Mouse (Mus musculus): ENCODE results near the gene Pdcd1lg2. TPM values are rescaled to one million over a fixed set of nuclear protein-coding genes. Genes with fewer than 3 reads are reported as not detected.

Gene Pdcd1lg2
- 1 to 10 TPM in 2 of 26 experiments, under 1 TPM in 11, not detected in 13; 0.33 to 1.5 (median 0.86) TPM for total RNA-seq (2018; cell fraction: chromatin; rRNA removed)
- total RNA-seq (2018; cell fraction: cytosol; rRNA removed) = under 1 TPM in 25 of 26 experiments, not detected in 1; 0.09 to 0.45 (median 0.22) TPM
- total RNA-seq (2018; cell fraction: nucleus; rRNA removed) = 1 to 10 TPM in 10 of 26 experiments, under 1 TPM in 6, not detected in 10; 0.52 to 3.2 (median 1.5) TPM
- polyA plus RNA-seq (2018) = 0.09 to 0.18 TPM in 2 of 3 replicates, not detected in the other

DNA sequence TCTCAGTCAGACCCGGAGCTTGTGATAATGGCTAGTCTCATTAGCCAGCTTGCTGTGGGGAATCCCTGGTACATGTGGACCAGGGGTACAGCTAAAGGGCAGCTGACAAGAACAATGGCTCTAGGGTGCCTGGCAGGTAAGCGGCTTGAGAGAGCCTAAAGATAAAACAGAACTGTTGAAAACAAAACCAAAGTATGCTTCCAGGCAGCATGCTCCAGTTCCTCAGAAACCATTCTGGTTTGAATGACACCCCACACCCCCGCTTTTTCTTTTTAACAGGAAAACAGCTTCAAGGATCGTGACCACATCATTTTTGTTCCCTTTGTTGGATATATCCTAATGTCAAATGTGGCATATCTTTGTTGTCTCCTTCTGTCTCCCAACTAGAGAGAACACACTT lies at the start of gene Pdcd1lg2:
TSS of gene Pdcd1lg2 (plus strand) at position 301 of the 400 bp plus-strand sequence.
- no peaks in the 10 kb centered on the region for H3K79me2 ChIP-seq (ENCODE audit: inconsistent target)
- H3K36me3 ChIP-seq (ENCODE audit: inconsistent target) = no peaks in the 10 kb centered on the region
- H3K4me3 ChIP-seq (ENCODE audit: inconsistent target) = no peak within 1 kb of the TSS
- 84% methylated on average over 4 of the region's 4 CpGs for WGBS (ENCODE audit: missing documents)
- no peak within 1 kb of the TSS for H3K27ac ChIP-seq

DNA sequence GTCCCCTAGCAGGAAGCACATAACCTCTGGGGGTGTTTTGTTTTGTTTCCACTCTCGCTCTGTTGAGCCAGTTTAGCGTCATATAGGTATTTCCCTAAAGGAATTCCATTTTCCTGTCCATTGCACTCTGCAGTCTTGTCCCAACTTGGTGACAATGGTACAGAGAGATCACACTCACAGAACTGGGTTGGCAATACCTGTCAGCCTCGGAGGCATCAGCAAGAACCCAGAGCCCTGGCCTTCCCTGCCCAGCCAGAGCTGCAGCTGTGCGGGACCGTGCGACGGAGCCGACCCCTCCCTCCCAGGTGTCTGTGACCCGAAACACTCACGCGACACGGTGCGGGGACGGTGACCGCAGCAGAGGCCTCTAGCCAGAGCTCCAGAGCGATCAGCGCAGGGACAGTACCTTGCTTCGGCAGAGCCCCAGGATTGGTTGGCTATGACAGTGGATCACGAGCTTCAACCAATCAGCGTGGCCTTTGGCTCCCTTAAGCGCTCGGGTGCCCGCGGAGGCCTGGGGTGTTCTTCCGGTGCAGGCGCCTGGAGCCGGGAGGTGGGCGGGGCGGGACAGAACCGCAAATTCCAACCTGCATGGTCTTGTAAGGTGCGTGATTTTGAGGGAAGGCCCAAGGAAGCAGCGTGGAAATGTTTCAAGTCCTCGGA lies 49.1 kb upstream of the Pdcd1lg2 start:
- Histone ChIP-seq H3K79me2 (ENCODE audit: inconsistent target) (peaks cover 28% of the 10 kb centered on the region; the same call in 1 of the 2 replicates), H3K4me3 (ENCODE audit: inconsistent target) (peak overlapping the region; percentile 52), H3K27ac (peak overlapping the region; percentile 28), H3K36me3 (ENCODE audit: inconsistent target) (peaks cover 18% of the 10 kb centered on the region)
- under 1% methylated on average over 32 of the region's 33 CpGs for WGBS (ENCODE audit: missing documents)

GRCm38 (mm10) chr19:29362173-29362930 lies 48.4 kb upstream of the Pdcd1lg2 start:
- H3K79me2 ChIP-seq (ENCODE audit: inconsistent target) = peaks cover 30% of the 10 kb centered on the region
- 52% methylated on average over 13 of the region's 13 CpGs for WGBS (ENCODE audit: missing documents)
- H3K36me3 ChIP-seq (ENCODE audit: inconsistent target) = peaks cover 12% of the 10 kb centered on the region
- no peak overlapping the region for H3K27ac ChIP-seq
- peak overlapping the region; percentile 52 for H3K4me3 ChIP-seq (ENCODE audit: inconsistent target)

- 92% methylated on average over 7 of the region's 7 CpGs for WGBS (ENCODE audit: missing documents)
- no peak overlapping the region for H3K27ac ChIP-seq
- H3K79me2 ChIP-seq (ENCODE audit: inconsistent target) = peaks cover 42% of the 10 kb centered on the region
- no peak overlapping the region for H3K4me3 ChIP-seq (ENCODE audit: inconsistent target)
- H3K36me3 ChIP-seq (ENCODE audit: inconsistent target) = peaks cover 8% of the 10 kb centered on the region
Observed at GRCm38 (mm10) chr19:29363557-29363956, 47.2 kb upstream of the Pdcd1lg2 start.

GRCm38 (mm10) chr19:29364076-29364475 lies 46.6 kb upstream of the Pdcd1lg2 start:
- WGBS (ENCODE audit: missing documents) = 73% methylated on average over 5 of the region's 5 CpGs
- peaks cover 3% of the 10 kb centered on the region for H3K36me3 ChIP-seq (ENCODE audit: inconsistent target)
- peaks cover 47% of the 10 kb centered on the region for H3K79me2 ChIP-seq (ENCODE audit: inconsistent target)
- H3K4me3 ChIP-seq (ENCODE audit: inconsistent target) = no peak overlapping the region
- H3K27ac ChIP-seq = no peak overlapping the region

DNA sequence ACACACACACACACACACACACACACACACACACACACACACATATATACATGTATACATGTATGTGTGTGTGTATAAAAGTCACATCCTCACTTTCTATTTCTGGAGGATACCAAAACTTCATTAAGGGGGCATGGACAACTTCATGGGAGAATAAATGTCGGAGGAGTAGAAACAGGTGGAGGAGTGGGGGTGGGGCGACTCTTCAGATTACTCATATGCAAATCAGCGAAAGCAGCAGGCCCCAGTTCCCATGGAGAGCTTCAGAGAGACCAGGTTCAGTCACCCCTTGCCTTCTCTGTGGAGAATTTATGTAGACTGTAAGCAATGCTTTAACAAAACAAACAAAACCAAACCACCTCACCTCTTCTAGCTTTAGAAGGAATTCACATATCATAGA lies 45.6 kb upstream of the Pdcd1lg2 start:
- Histone ChIP-seq H3K4me3 (ENCODE audit: inconsistent target) (no peak overlapping the region), H3K79me2 (ENCODE audit: inconsistent target) (peaks cover 53% of the 10 kb centered on the region), H3K36me3 (ENCODE audit: inconsistent target) (no peaks in the 10 kb centered on the region), H3K27ac (no peak overlapping the region)
- 89% methylated on average over 3 of the region's 3 CpGs for WGBS (ENCODE audit: missing documents)

DNA sequence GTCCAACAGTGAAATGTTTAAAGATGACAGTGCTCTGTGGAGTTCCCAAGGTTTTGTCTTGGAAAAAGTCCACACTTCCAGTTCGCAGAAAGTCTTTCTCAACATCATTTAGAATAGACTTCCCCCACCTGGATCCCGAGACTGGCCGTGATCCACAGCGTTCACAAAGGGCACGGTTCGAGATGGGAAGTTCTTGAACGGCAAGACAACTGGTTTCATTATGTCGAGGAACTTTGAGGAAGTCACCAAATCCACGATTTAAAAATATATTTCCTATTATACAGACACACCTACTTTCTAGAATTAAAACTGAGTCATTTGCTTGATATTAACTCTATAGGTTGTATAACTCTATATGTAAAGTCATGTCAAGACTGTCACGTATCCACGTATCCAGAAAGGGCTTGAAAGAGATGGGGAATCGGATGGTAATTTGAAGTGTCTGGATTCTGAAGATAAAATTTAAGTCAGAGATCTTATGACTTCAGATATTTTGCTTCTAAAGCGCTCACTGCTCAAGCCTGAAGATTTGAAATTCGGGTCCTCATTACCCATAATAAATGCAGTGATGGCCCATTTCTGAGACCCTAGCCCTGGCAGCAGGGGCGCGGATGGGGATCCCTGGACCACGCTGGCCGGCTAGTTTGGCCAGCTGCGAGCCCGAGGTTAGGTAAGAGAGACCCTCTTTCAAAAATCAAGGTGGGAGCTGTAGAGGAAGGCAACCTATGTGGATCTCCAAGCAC lies 44.3 kb upstream of the Pdcd1lg2 start:
- H3K36me3 ChIP-seq (ENCODE audit: inconsistent target) = no peaks in the 10 kb centered on the region

DNA sequence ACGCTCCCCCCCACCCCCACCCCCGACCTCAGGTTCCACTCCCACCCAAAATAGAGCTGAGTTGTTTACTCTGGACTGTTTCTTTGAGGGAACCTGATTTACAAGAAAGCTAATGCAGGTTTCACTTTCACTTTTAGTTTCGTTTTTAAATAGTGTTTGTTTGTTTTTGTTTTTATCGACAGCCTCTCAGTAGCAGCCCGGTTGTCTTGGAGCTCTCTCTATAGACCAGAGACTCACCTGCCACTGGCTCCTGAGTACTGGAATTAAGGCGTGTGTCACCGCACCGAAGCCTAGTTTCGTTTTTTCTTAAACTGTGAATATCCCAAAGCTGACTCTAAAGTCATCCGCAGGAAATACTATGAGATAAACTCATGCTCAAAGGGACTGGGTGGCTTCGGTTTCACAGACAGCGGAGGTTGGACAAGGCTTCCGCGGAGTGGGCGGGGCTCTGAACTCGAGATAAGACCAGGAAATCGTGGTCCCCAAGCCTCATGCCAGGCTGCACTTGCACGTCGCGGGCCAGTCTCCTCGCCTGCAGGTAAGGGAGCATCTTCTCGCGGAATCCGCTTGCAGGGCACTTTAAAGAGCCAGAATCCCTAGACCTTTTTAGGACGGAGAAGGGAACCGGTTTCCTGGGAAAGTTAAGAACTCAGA lies 43.6 kb upstream of the Pdcd1lg2 start, which contains the start of the genes Plgrkt and Cd274:
TSS of gene Plgrkt (minus strand) at position 422 of the 654 bp plus-strand sequence.
TSS of gene Cd274 (plus strand) at position 487 of the 654 bp plus-strand sequence.
- H3K27ac ChIP-seq = peak within 1 kb of the TSS; percentile 93
- H3K79me2 ChIP-seq (ENCODE audit: inconsistent target) = peaks cover 58% of the 10 kb centered on the region
- no peaks in the 10 kb centered on the region for H3K36me3 ChIP-seq (ENCODE audit: inconsistent target)
- 0% methylated on average over 25 of the region's 26 CpGs for WGBS (ENCODE audit: missing documents)
- H3K4me3 ChIP-seq (ENCODE audit: inconsistent target) = peak within 1 kb of the TSS; percentile 84

More for the DNA sequence above, 44.3 kb upstream of the Pdcd1lg2 start:
- peak overlapping the region; percentile 93 for H3K27ac ChIP-seq
- H3K79me2 ChIP-seq (ENCODE audit: inconsistent target) = peaks cover 53% of the 10 kb centered on the region
- WGBS (ENCODE audit: missing documents) = 3% methylated on average over 20 of the region's 20 CpGs
- H3K4me3 ChIP-seq (ENCODE audit: inconsistent target) = peak overlapping the region; percentile 84

- 38% methylated on average over 2 of the region's 2 CpGs for WGBS (ENCODE audit: missing documents)
- peaks cover 2% of the 10 kb centered on the region; the same call in 1 of the 2 replicates for H3K36me3 ChIP-seq (ENCODE audit: inconsistent target)
- H3K4me3 ChIP-seq (ENCODE audit: inconsistent target) = peak overlapping the region; percentile 84
- H3K79me2 ChIP-seq (ENCODE audit: inconsistent target) = peaks cover 67% of the 10 kb centered on the region
- peak overlapping the region; percentile 93 for H3K27ac ChIP-seq
Observed at GRCm38 (mm10) chr19:29368041-29368440, 42.7 kb upstream of the Pdcd1lg2 start.

DNA sequence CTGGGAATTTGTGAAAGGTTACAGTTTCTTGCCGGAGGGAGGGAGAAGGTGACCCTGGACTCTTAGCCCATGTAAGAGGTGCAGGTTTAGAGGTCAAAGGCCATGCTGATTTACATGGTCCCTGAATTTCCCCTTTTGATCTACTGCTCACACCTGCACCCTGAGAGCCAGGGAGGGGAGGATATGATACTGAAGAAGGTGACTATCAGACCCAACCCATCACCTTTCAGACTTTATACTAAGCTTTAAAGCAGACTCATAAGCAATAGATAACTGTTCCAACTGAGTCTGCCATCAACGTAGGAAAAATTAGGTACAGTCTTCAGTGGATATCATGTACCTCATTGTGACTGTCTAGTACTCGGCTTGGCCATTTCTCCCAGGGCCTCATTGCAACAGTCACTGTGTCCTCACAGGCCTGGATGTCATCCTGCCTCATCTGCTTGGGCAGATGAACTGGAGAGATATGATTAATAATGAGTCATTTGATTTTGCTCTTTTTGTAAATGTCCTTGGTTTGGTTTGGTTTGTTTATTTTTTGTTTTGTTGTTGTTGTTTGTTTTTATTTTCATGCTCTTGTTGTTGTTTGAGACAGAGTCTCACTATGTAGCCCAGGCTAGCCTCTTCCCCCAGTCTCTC lies 41.9 kb upstream of the Pdcd1lg2 start:
- Histone ChIP-seq H3K4me3 (ENCODE audit: inconsistent target) (peak overlapping the region; percentile 84), H3K79me2 (ENCODE audit: inconsistent target) (peaks cover 75% of the 10 kb centered on the region), H3K36me3 (ENCODE audit: inconsistent target) (peaks cover 9% of the 10 kb centered on the region; the same call in 1 of the 2 replicates), H3K27ac (peak overlapping the region; percentile 16)
- 32% methylated on average over 3 of the region's 3 CpGs for WGBS (ENCODE audit: missing documents)

DNA sequence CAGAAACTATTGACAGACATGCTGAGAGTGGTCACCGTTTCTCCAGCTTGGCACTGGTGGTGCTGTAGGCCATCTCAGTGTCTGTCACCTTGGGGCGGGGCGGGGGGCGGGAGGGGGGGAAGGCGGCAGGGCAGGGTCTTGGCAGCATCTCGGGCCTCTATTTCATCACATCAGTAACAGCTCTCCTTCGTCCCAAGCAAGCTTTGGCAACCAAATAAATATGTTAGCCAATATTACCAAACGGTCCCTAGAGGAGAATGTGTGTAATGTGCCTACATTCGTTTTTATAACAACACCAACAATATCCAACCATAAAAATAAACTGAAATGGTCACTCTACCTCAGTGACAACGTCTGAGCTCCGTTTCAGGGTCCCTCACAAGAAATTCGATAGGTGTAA lies 40.6 kb upstream of the Pdcd1lg2 start:
- Histone ChIP-seq H3K36me3 (ENCODE audit: inconsistent target) (peaks cover 15% of the 10 kb centered on the region; the same call in 1 of the 2 replicates), H3K79me2 (ENCODE audit: inconsistent target) (peaks cover 87% of the 10 kb centered on the region), H3K27ac (0 out of 2 replicates have a peak overlapping the region, but pooled peaks have one; percentile 15), H3K4me3 (ENCODE audit: inconsistent target) (peak overlapping the region; percentile 84; the same call in 1 of the 2 replicates)
- 28% methylated on average over 12 of the region's 12 CpGs for WGBS (ENCODE audit: missing documents)

- H3K4me3 ChIP-seq (ENCODE audit: inconsistent target) = peak overlapping the region; percentile 33; the same call in 1 of the 2 replicates
- H3K79me2 ChIP-seq (ENCODE audit: inconsistent target) = peaks cover 87% of the 10 kb centered on the region
- WGBS (ENCODE audit: missing documents) = 66% methylated on average over 5 of the region's 7 CpGs
- H3K36me3 ChIP-seq (ENCODE audit: inconsistent target) = peaks cover 21% of the 10 kb centered on the region; the same call in 1 of the 2 replicates
- peak overlapping the region; percentile 63; the same call in 1 of the 2 replicates for H3K27ac ChIP-seq
Observed at GRCm38 (mm10) chr19:29370545-29371283, 40.0 kb upstream of the Pdcd1lg2 start.

All from macrophage (primary cell).